Mouse (Mus musculus) forebrain, embryonic 16.5 days (tissue): Measurements from ENCODE around the gene S100a8. TPM values are rescaled to one million over a fixed set of nuclear protein-coding genes. Genes with fewer than 3 reads are reported as not detected.

Experiments used
- ATAC-seq: fragments of 200-750 bp; cut with Nextera tagmentation; 2 replicates; pipeline ENCODE4 v1.8.0; 2017; ENCODE audit warnings: mild to moderate bottlenecking, moderate library complexity
- H3K27ac ChIP-seq: fragments of 300-500 bp; sonication (generic); 2 replicates; pipeline ENCODE4 v1.5.1; 2014; ENCODE audit warnings: low read length, control low read depth
- H3K27me3 ChIP-seq: fragments of 300-500 bp; sonication (generic); replicated peaks from 2 replicates; pipeline ENCODE4 v1.6.1; 2014; ENCODE audit warnings: low read length; ENCODE audit not compliant: control insufficient read depth, insufficient read depth
- H3K36me3 ChIP-seq: fragments of 300-500 bp; sonication (generic); 2 replicates; pipeline ENCODE4 v1.6.1; 2014; ENCODE audit not compliant: control insufficient read depth, insufficient read depth
- H3K4me1 ChIP-seq: fragments of 300-500 bp; sonication (generic); replicated peaks from 2 replicates; pipeline ENCODE4 v1.6.1; 2014; ENCODE audit warnings: low read length; ENCODE audit not compliant: control insufficient read depth, insufficient read depth
- H3K4me2 ChIP-seq: fragments of 300-500 bp; sonication (generic); 2 replicates; pipeline ENCODE4 v1.6.1; 2014; ENCODE audit warnings: mild to moderate bottlenecking, low read length, control low read depth
- H3K4me3 ChIP-seq: fragments of 300-500 bp; sonication (generic); replicated peaks from 2 replicates; pipeline ENCODE4 v1.5.1; 2014; ENCODE audit warnings: mild to moderate bottlenecking, low read length, control low read depth
- H3K9ac ChIP-seq: fragments of 300-500 bp; sonication (generic); replicated peaks from 2 replicates; pipeline ENCODE4 v1.6.1; 2014; ENCODE audit warnings: low read depth, low read length, control low read depth
- H3K9me3 ChIP-seq: fragments of 300-500 bp; sonication (generic); 2 replicates; pipeline ENCODE4 v1.6.1; 2016; ENCODE audit warnings: low read length; ENCODE audit not compliant: control insufficient read depth
- WGBS: fragments of 180-500 bp; shearing (Covaris S2); extraction: QIAGEN DNeasy Blood & Tissue Kit; methylation state at CpG from one replicate; pipeline ENCODE4 v1.1.7; 2014; 5-methylcytosine and 5-hydroxymethylcytosine counted together
- polyA plus RNA-seq: library from polyadenylated mRNA; unstranded; fragments of >200 nt; fragmentation: Nextera tagmentation; extraction: Ambion mirVana; gene quantifications from 2 replicates; pipeline ENCODE4 v1.2.1, GENCODE M21; 2015

S100a8 gene
- 1.8 and 5.4 TPM in 2 replicates for polyA plus RNA-seq

GRCm38 (mm10) chr3:90668846-90669245, at the start of gene S100a8:
Gene S100a8 (plus strand): TSS chr3:90668978.
- WGBS, result 51% methylated on average over 8 of the region's 8 CpGs
- H3K4me1 ChIP-seq, result no peaks in the 10 kb centered on the region

GRCm38 (mm10) chr3:90621552-90621951, 47.2 kb upstream of the S100a8 start:
- H3K9me3 ChIP-seq, result no peaks in the 10 kb centered on the region
- 60% methylated on average over 7 of the region's 7 CpGs for whole genome bisulfite sequencing
- peaks cover 13% of the 10 kb centered on the region for H3K4me1 ChIP-seq
- H3K4me3 ChIP-seq, result no peak overlapping the region
- ATAC-seq, result no peak
- no peaks in the 10 kb centered on the region for H3K36me3 ChIP-seq
- H3K27me3 ChIP-seq, result no peaks in the 10 kb centered on the region
- H3K4me2 ChIP-seq, result no peak overlapping the region
- no peak overlapping the region for H3K27ac ChIP-seq
- no peak overlapping the region for H3K9ac ChIP-seq

More at GRCm38 (mm10) chr3:90668846-90669245, at the start of gene S100a8:
- Histone ChIP-seq H3K36me3 (no peaks in the 10 kb centered on the region), H3K9ac (no peak within 1 kb of the TSS), H3K27me3 (no peaks in the 10 kb centered on the region), H3K4me3 (no peak within 1 kb of the TSS), H3K27ac (no peak within 1 kb of the TSS), H3K9me3 (no peaks in the 10 kb centered on the region), H3K4me2 (no peak within 1 kb of the TSS)
- no peak for ATAC-seq

- no peak overlapping the region for H3K27ac ChIP-seq
- ATAC-seq, result peak; percentile 66; the same call in 1 of the 2 replicates
Observed at GRCm38 (mm10) chr3:90623435-90624071, 45.2 kb upstream of the S100a8 start.

GRCm38 (mm10) chr3:90625496-90625895, 43.3 kb upstream of the S100a8 start:
- ATAC-seq, result no peak
- no peaks in the 10 kb centered on the region for H3K27me3 ChIP-seq
- WGBS, result 78% methylated on average over 5 of the region's 5 CpGs
- H3K4me2 ChIP-seq, result no peak overlapping the region
- no peaks in the 10 kb centered on the region for H3K9me3 ChIP-seq
- H3K9ac ChIP-seq, result no peak overlapping the region
- H3K4me1 ChIP-seq, result peaks cover 13% of the 10 kb centered on the region
- no peak overlapping the region for H3K27ac ChIP-seq
- no peaks in the 10 kb centered on the region for H3K36me3 ChIP-seq
- H3K4me3 ChIP-seq, result no peak overlapping the region

More at GRCm38 (mm10) chr3:90623435-90624071, 45.2 kb upstream of the S100a8 start:
- Histone ChIP-seq H3K27me3 (no peaks in the 10 kb centered on the region), H3K9ac (no peak overlapping the region), H3K36me3 (no peaks in the 10 kb centered on the region), H3K4me2 (no peak overlapping the region), H3K4me1 (peaks cover 13% of the 10 kb centered on the region), H3K9me3 (no peaks in the 10 kb centered on the region), H3K4me3 (no peak overlapping the region)
- 2% methylated on average over 2 of the region's 2 CpGs for WGBS

GRCm38 (mm10) chr3:90626266-90627021, 42.3 kb upstream of the S100a8 start:
- peaks cover 13% of the 10 kb centered on the region for H3K4me1 ChIP-seq
- H3K36me3 ChIP-seq, result no peaks in the 10 kb centered on the region
- ATAC-seq, result no peak
- no peak overlapping the region for H3K9ac ChIP-seq
- H3K27me3 ChIP-seq, result no peaks in the 10 kb centered on the region
- no peaks in the 10 kb centered on the region for H3K9me3 ChIP-seq
- H3K27ac ChIP-seq, result no peak overlapping the region
- H3K4me2 ChIP-seq, result no peak overlapping the region
- H3K4me3 ChIP-seq, result no peak overlapping the region
- WGBS, result 83% methylated on average over 9 of the region's 9 CpGs

GRCm38 (mm10) chr3:90627366-90627765, 41.4 kb upstream of the S100a8 start:
- no peak for ATAC-seq
- no peak overlapping the region for H3K4me3 ChIP-seq
- 96% methylated on average over 5 of the region's 5 CpGs for WGBS

GRCm38 (mm10) chr3:90627807-90628206, 41.0 kb upstream of the S100a8 start:
- no peak for ATAC-seq
- peaks cover 13% of the 10 kb centered on the region for H3K4me1 ChIP-seq

More at GRCm38 (mm10) chr3:90627366-90627765, 41.4 kb upstream of the S100a8 start:
- Histone ChIP-seq H3K36me3 (no peaks in the 10 kb centered on the region), H3K27me3 (no peaks in the 10 kb centered on the region), H3K9ac (no peak overlapping the region), H3K4me2 (no peak overlapping the region), H3K4me1 (peaks cover 13% of the 10 kb centered on the region), H3K27ac (no peak overlapping the region), H3K9me3 (no peaks in the 10 kb centered on the region)

GRCm38 (mm10) chr3:90629298-90629697, 39.5 kb upstream of the S100a8 start:
- Histone ChIP-seq H3K4me3 (no peak overlapping the region), H3K4me1 (no peaks in the 10 kb centered on the region), H3K27me3 (no peaks in the 10 kb centered on the region), H3K9ac (no peak overlapping the region), H3K9me3 (no peaks in the 10 kb centered on the region), H3K4me2 (no peak overlapping the region), H3K27ac (no peak overlapping the region), H3K36me3 (no peaks in the 10 kb centered on the region)
- 76% methylated on average over 2 of the region's 2 CpGs for WGBS
- no peak for ATAC-seq

More at GRCm38 (mm10) chr3:90627807-90628206, 41.0 kb upstream of the S100a8 start:
- H3K9ac ChIP-seq, result no peak overlapping the region
- no peak overlapping the region for H3K4me3 ChIP-seq
- H3K36me3 ChIP-seq, result no peaks in the 10 kb centered on the region
- H3K27ac ChIP-seq, result no peak overlapping the region
- no peak overlapping the region for H3K4me2 ChIP-seq
- 63% methylated on average over 4 of the region's 4 CpGs for WGBS
- no peaks in the 10 kb centered on the region for H3K9me3 ChIP-seq
- no peaks in the 10 kb centered on the region for H3K27me3 ChIP-seq

GRCm38 (mm10) chr3:90631984-90632383, 36.8 kb upstream of the S100a8 start:
- H3K4me2 ChIP-seq, result no peak overlapping the region
- H3K9me3 ChIP-seq, result no peaks in the 10 kb centered on the region
- H3K27ac ChIP-seq, result no peak overlapping the region
- H3K9ac ChIP-seq, result no peak overlapping the region
- WGBS, result 74% methylated on average over 2 of the region's 2 CpGs
- no peak overlapping the region for H3K4me3 ChIP-seq
- no peaks in the 10 kb centered on the region for H3K4me1 ChIP-seq
- no peaks in the 10 kb centered on the region for H3K36me3 ChIP-seq
- no peak for ATAC-seq
- no peaks in the 10 kb centered on the region for H3K27me3 ChIP-seq
